Mouse (Mus musculus): Measurements from ENCODE around the gene Pknox1. TPM values are rescaled to one million over a fixed set of nuclear protein-coding genes. Genes with fewer than 3 reads are reported as not detected.
"Not testable (repeated sequence)": the region's sequence is repeated elsewhere in the genome, so short reads cannot be mapped to it uniquely, and the experiment has no call there.

Pknox1 gene
- 10 to 100 TPM in 1 of 2 experiments, 1 to 10 TPM in 1; 7.9 to 10.7 TPM for total RNA-seq (2021)
- long read RNA-seq, experiment 1, full-length matches to known transcripts: 11 of 15 reads
- long read RNA-seq, experiment 1, partial matches to known transcripts: 2 of 15 reads
- long read RNA-seq, experiment 1, other reads (novel, unspliced or antisense): 2 of 15 reads
- long read RNA-seq, experiment 2, full-length matches to known transcripts: 16 of 25 reads
- long read RNA-seq, experiment 2, partial matches to known transcripts: 2 of 25 reads
- long read RNA-seq, experiment 2, other reads (novel, unspliced or antisense): 7 of 25 reads

GRCm38 (mm10) chr17:31564015-31564857, at the start of gene Pknox1:
Gene Pknox1, plus strand, starts transcription at chr17:31564734.
- intact Hi-C loops (cut with DNase I; ENCODE audit: low total_unique reads): loop anchor here (5.0 to 10.0 kb wide), 2 partner anchors 37 to 91 kb away; partner anchors contain the start of gene U2af1

GRCm38 (mm10) chr17:31519344-31519945, 45.1 kb upstream of the Pknox1 start:
- DNase-seq: no peak
- intact Hi-C loops (cut with DNase I; ENCODE audit: low total_unique reads): loop anchor here (5.0 kb wide), 1 partner anchor 138 kb away; the partner anchor contains the start of gene U2af1

More at GRCm38 (mm10) chr17:31564015-31564857, at the start of gene Pknox1:
- DNase-seq: peak; percentile 99

DNA sequence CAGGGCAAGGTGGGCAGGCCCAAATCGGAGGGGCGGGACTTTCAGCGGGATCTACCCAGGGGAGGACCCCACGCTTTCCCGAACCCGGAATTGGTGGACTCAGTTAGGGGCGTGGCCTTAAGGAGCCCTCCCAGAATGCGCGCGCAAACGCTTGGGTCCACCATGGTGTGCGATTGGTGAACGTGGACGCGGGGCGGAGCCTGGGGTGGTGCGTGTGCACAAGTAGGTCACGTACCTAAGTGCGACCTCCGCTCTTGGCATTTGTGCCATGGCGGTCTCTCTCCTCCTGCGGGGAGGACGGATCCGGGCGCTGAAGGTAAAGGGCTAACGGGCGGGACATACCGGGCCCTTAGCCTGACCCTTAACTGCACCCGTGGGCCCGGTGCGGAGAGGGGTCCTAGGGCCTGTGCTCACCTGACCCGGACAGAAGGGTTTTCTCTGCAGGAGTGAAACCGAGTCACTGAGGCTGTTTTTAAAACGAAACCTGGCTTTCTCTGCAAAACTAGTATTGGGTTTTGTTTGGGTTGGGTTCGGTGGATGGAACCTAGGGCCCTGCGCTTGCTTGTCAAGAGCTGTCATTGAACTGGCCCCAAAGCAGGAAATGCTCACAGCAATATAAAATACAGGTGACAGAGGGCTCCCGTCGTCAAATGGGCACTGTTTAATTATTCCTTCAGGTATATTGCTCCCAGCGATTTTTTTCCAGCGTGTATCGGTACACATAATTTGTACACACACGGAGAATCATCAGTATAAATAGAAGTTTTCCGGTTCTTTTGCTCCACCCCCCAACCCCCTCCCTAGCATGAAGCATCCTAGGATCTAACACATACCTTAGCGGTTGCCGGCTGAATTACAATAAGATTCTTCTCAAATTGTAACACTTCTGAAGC, 44.3 kb upstream of the Pknox1 start, which contains the start of the genes Wdr4 and Ndufv3:
Wdr4 (minus strand) TSS at position 35 of the 893 bp plus-strand sequence.
Ndufv3 (plus strand) TSS at position 170 of the 893 bp plus-strand sequence.
- intact Hi-C loops (cut with DNase I; ENCODE audit: low total_unique reads): loop anchor here (5.0 kb wide), 1 partner anchor 137 kb away; the partner anchor contains the start of gene U2af1
- DNase-seq: peak; percentile 99

- intact Hi-C loops (cut with DNase I; ENCODE audit: low total_unique reads): no loop called here
- DNase-seq: peak; percentile 72
These were observed 43.6 kb upstream of the Pknox1 start for GRCm38 (mm10) chr17:31520895-31521294.

GRCm38 (mm10) chr17:31521948-31522347, 42.6 kb upstream of the Pknox1 start:
- no peak for DNase-seq
- intact Hi-C loops (cut with DNase I; ENCODE audit: low total_unique reads): no loop called here

DNA sequence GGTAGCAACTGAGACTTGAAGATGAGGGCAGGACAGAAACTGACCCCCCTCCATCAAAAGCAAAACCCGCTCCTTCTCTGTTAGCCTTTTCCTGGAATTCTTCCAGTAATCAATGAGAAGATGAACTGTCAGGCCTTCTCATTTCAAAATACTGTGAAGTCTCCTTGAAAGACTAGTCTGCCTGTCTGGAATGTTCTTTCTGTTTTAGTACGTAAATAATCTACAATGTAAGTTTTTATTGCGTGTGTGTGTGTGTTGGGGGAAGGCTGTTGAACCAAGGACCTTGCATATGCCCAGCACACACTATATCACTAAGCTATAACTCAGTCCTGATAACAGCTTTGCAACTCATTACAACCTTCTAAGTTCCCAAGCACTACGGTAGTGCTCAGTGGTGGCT, 39.4 kb upstream of the Pknox1 start:
- intact Hi-C loops (cut with DNase I; ENCODE audit: low total_unique reads): loop anchor here (5.0 kb wide), 2 partner anchors 37 to 137 kb away; partner anchors contain the start of gene Pknox1
- DNase-seq: no peak

- intact Hi-C loops (cut with DNase I; ENCODE audit: low total_unique reads): loop anchor here (5.0 kb wide), 2 partner anchors 36 to 136 kb away; partner anchors contain the start of gene Pknox1
- DNase-seq: no peak
These were observed 38.7 kb upstream of the Pknox1 start for GRCm38 (mm10) chr17:31525816-31526215.

GRCm38 (mm10) chr17:31529314-31529713, 35.2 kb upstream of the Pknox1 start:
- no peak for DNase-seq
- intact Hi-C loops (cut with DNase I; ENCODE audit: low total_unique reads): loop anchor here (5.0 kb wide), 2 partner anchors 33 to 133 kb away; partner anchors contain the start of gene Pknox1

- intact Hi-C loops (cut with DNase I; ENCODE audit: low total_unique reads): no loop called here
- DNase-seq: no peak
These were observed 32.9 kb upstream of the Pknox1 start for GRCm38 (mm10) chr17:31531441-31532158.

- intact Hi-C loops (cut with DNase I; ENCODE audit: low total_unique reads); DNase-seq: not testable (repeated sequence)
These were observed 32.2 kb upstream of the Pknox1 start for GRCm38 (mm10) chr17:31532331-31532730.

DNA sequence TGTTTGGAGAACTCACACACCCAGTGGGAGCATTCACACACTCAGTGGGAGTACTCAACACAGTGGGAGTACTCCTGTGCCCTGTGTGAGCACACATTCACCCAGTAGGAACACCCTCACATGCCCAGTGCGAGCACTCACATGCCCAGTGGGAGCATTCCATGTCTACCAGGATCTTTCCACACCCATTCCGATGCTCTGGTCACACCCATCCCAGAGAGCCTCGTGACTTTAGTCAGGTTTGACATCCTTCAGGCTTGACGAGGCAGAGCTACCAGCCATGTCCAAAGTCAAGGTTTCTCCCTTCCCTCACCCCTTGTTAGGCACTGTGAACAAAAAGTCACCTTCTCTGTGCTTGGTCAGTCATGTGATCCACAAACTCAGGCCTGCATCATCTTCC, 29.2 kb upstream of the Pknox1 start:
- DNase-seq: no peak
- intact Hi-C loops (cut with DNase I; ENCODE audit: low total_unique reads): no loop called here

DNA sequence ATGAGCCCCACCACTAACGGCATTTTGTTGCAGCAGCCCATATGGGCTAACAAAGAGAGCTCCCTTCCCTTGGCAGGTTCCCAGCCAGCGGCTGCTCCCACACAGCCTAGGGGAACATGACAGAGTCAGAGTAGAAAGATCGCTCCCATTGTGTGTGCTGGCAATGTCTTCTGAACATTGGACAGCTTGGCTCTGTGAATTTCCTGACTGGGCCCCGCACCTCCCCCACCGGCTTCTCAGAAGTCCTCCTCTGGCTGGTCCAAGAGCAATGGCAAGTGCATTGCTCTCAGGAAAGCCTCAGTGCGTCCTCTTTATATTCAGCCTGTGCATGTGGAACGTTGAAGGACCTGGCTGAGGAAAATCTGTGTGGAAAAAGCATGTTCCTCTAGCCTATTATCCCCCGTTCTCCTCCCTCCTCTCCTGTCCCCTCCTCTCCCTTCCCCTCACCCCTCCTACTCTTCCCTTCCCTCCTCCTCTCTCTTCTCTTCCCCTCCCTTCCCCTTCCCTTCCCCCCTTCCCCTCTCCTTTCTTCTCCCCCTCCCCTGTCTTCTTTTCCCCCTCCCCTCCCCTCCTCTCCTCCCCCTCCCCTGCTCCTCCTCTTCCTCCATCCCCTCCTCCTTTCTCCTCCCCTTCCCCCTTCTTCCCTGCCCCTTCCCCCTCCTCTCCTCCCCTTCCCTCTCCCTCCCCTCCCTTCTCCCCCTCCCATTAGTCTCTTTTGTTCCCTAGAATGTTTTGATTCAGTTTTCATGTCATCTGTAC, 28.5 kb upstream of the Pknox1 start:
- intact Hi-C loops (cut with DNase I; ENCODE audit: low total_unique reads): no loop called here
- DNase-seq: peak; percentile 81

DNA sequence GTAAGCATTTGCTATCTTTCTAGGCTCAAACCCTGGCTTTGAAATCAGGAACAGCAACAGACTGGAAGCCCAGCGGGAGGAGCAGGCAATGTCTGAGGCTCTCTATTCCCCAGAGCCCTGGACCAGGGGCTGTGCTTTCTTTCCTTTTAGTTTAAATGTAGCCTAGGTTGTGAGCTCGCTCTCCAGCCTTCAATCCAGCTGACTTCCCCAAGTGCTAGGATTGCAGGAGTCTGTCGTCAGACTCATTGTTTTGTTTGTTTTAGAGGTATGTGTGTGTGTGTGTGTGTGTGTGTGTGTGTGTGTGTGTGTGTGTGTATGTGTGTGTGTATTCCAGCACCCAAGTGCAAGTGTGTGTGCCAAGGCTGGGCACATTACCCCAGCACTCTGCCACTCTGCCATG, 24.4 kb upstream of the Pknox1 start:
- intact Hi-C loops (cut with DNase I; ENCODE audit: low total_unique reads): no loop called here
- no peak for DNase-seq

DNA sequence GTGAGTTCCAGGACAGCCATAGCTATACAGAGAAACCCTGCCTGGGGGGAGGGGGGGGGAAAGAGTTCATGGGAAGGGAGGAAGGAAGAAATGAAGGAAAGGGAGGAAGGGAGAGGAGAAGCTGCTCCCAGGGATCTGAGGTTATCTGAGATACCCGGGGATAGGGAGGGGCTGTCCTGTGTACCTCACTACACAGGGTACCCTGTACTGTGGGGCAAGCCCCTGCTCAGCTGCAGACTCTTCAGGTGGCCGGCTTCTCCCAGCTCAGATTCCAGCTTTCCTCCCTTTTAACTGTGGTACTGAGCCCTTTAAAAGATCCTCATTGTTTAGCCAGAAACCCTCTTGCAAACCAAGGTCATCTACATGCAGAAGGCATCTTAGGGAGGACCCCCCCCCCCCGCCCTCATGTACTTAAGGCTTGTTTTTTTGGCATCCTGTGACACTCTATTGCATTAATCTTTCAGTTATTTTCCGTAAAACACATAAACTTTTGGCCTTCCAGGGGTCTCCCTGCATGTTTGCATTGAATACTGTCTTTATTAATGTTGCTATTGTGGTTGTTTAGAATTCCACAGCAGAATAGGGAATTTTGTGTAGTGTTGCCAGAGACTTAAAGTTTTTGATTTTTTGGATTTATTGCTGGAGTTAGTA, 23.6 kb upstream of the Pknox1 start:
- DNase-seq: no peak
- intact Hi-C loops (cut with DNase I; ENCODE audit: low total_unique reads): no loop called here

DNA sequence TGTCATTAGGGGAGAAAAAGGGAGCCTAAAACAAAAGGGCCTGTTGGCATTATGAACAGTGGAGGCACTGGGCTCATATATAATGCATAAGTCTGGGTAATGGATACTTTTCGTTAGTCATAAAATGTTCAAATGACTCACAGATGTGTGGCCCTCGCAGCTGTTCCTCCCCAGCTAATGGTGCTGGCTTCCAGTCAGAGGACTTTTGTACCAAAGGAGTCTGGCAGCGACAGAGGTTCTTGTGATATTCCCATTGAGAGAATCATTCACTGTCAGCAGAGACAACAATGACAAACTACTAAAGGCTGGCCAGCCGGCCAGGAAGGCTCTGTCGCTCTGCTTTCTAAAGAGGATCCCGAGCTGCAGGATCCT, 23.1 kb upstream of the Pknox1 start:
- intact Hi-C loops (cut with DNase I; ENCODE audit: low total_unique reads): no loop called here
- peak; percentile 53 for DNase-seq

GRCm38 (mm10) chr17:31543574-31543973, 21.0 kb upstream of the Pknox1 start:
- DNase-seq: no peak
- intact Hi-C loops (cut with DNase I; ENCODE audit: low total_unique reads): no loop called here
